Mouse (Mus musculus): ENCODE data around the gene Sgpp1.
"Not testable (repeated sequence)": the region's sequence is repeated elsewhere in the genome, so short reads cannot be mapped to it uniquely, and the experiment has no call there.

The Sgpp1 gene

DNA sequence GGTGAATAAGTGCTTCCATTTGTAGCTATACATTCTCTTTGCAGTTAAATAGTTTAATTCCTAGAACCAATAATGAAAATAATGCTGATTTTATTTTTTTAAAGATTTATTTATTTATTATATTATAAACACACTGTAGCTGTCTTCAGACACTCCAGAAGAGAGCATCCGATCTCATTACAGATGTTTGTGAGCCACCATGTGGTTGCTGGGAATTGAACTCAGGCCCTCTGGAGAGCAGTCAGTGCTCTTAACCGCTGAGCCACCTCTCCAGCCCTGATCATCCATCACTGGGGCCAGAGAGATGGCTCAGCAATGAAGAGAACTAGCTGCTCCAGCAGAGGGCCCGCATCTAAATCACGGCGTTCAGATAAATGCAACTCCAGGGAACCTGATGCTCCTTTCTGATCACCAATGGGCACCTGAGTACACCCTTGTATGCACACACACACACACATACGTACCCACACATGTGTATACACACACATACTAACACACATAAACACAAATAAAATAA lies 3.5 kb downstream of the Sgpp1 start:
- in situ Hi-C loops (cut with MboI): no loop called here

- in situ Hi-C loops (cut with MboI): no loop called here
These were observed 4.0 kb downstream of the Sgpp1 start for GRCm38 (mm10) chr12:75731508-75731907.

DNA sequence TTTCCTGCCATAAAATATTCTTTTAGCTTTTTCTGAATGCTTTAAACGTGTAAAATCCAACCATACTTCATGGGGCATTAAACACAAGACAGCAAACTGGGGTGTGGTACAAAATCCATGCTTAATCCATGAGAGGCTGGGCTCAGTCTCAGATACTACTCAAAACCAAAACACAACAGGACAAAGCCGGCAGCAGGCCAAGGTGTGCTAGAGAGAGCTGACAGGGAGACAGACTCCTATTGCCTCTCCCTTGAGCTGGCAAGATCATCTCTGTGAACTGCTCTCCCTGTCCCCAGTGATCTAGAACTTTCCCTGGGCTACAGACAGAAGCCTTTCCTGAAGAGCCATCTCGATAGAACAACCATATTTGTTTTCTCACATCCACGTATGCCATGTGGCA lies 5.1 kb downstream of the Sgpp1 start:
- in situ Hi-C loops (cut with MboI): no loop called here

DNA sequence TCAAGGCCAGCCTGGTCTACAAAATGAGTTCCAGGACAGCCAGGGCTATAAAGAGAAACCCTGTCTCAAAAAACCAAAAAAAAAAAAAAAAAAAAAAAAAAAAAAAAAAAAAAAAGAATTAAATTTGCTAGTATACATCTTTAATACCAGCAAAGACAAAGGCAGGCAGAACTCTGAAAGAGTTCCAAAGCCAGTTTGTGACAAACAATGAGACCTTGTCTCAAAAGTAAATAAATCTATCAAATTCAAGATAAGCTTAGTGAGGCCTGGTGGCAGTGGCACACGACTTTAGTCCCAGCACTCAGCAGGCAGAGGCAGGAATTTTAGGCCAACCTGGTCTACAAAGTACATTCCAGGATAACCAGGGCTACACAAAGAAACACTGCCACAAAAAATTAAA lies 5.7 kb downstream of the Sgpp1 start:
- in situ Hi-C loops (cut with MboI): no loop called here

GRCm38 (mm10) chr12:75727333-75728125 lies 8.0 kb downstream of the Sgpp1 start:
- in situ Hi-C loops (cut with MboI): no loop called here

DNA sequence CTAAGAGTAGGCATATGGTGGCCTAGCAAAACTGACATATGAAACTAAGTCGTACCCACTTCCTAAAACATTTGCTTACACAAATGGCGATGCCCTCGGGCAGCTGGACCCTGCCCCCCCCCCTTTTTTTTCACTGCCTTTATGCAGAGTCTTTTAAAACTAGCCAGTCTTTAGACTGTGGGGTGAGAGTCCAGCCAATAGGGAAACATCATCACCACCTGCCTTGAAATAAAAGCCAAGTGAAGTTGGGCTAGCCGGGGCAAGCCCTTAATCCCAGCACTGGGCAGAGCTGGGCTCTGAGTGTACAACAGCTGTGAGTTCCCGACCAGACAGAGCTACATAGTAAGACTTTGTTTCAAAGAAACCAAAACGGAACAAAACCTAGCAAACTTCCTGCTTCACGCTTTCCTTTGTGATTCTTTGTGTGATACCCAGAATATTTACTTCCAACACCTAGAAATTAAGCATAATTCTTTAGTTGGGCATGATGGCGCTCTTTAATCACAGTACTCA lies 9.1 kb downstream of the Sgpp1 start:
- in situ Hi-C loops (cut with MboI): no loop called here

DNA sequence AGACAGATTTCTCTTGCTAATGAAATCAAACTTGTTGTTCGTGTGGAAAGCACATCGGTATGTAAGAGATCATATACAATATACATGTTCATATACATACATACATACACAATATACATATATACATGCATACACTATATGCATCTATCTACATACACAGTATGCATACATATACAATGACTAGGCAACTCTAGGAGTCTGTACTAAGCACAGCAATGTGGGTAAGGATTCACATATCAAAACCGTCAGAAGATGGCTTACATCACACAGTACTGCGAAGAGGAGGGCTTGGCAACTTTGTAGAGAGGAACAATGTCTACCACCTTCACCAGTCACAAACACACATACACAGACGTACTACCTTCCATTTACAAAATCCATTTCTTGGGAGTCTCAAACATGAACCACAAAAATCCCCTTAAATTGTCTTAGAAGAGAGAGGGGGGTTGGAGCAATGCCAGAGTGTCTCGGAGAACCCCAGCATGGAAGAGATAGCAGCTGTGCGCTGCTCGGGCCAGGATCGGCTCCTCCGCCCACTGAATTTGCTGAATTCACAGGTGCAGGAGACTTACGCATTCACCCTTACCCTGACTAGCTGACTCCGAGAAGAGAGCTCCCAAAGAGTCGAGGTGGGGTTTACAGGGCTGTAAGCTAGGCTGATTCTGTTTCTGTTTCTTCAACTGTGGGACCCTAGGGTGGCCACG lies 10.8 kb downstream of the Sgpp1 start:
- in situ Hi-C loops (cut with MboI): no loop called here

GRCm38 (mm10) chr12:75723839-75724463 lies 11.6 kb downstream of the Sgpp1 start:
- in situ Hi-C loops (cut with MboI): no loop called here

GRCm38 (mm10) chr12:75721941-75722340 lies 13.6 kb downstream of the Sgpp1 start:
- in situ Hi-C loops (cut with MboI): no loop called here

- in situ Hi-C loops (cut with MboI): no loop called here
These were observed 14.5 kb downstream of the Sgpp1 start for GRCm38 (mm10) chr12:75721006-75721405.

DNA sequence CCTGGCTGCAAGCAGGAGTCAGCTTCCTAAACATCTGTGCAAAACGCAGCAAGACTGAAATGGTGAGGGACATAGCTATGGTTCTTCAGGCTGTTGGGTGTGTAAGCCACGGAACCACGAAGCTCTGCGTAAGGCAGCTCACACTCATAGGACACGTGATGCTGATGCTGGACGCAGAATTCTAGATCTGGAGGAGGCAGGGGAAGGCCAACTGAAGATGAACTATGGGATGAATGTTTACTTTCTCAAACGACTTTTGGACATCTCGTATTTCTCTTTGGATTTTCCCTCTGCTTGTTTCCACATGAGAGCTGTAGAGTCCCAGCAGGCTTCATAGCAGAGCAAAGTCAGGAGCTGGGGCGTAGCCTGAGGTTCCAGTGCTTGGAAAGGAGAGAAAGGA lies 21.9 kb downstream of the Sgpp1 start:
- in situ Hi-C loops (cut with MboI): no loop called here

DNA sequence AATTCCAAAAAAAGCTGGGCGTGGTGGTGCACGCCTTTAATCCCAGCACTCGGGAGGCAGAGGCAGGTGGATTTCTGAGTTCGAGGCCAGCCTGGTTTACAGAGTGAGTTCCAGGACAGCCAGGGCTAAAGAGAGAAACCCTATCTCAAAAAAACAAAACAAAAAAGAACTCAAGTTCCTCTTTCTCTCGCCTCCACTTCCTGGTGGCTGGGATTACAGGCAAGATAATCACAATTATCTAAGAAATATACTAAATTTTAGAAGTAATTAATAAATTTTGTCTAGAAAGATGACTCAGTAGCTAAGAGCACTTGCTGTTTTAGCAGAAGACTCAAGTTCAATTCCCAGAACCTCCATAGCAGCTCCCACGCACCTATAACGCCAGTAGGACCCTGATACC lies 22.6 kb downstream of the Sgpp1 start:
- in situ Hi-C loops (cut with MboI): not testable (repeated sequence)

- in situ Hi-C loops (cut with MboI): no loop called here
These were observed 24.7 kb downstream of the Sgpp1 start for GRCm38 (mm10) chr12:75710596-75711376.

- in situ Hi-C loops (cut with MboI): no loop called here
These were observed 26.0 kb downstream of the Sgpp1 start for GRCm38 (mm10) chr12:75709506-75709905.

GRCm38 (mm10) chr12:75706670-75707069 lies 28.9 kb downstream of the Sgpp1 start:
- in situ Hi-C loops (cut with MboI): no loop called here

DNA sequence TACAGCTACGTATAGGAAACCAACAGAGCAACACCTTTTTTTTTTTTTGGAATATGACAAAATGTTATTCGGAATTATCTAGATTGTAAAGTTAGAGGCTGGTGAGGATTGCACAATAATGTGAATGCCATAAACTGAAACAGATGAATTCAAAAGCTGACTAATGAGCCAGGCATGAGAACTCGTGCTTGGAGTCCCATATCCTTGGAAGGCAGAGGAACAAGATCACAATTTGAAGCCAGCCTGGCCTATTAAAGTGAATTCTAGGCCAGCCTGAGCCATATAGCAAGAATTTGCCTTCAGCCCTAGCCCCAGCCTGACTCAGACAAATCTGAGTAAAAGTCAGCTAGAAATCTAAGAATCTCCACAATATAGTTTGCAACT lies 32.8 kb downstream of the Sgpp1 start:
- in situ Hi-C loops (cut with MboI): no loop called here

DNA sequence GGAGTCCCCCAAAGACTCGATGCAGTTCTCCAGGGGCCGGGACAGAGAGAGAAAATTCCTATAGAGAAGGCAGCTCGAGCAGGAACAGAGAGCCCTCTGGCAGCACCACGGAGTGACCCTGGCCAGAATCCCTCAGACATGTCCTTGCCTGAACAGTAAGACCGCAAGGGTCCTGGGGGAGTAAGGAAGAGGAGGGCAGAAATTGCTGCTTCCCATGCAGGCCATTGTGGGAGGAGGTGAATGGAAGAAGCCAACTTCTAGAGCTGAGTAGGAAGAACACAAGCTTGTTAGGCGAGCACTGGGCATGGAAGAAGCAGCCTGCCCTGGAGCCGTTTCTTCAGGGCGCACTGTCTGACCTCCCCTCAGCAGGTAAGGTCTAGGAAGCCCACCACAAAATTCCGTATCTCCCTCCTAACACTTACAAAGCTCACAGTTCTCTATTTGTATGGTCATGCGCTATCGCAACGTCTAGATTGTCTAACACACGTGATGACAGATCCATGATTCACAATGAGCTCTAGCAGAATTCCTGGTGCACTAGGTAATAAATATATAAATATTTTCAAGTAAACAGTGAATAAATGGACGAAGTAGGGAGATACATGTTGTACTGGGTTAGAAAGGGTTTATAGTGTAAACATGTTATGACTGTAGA lies 33.3 kb downstream of the Sgpp1 start:
- in situ Hi-C loops (cut with MboI): no loop called here

DNA sequence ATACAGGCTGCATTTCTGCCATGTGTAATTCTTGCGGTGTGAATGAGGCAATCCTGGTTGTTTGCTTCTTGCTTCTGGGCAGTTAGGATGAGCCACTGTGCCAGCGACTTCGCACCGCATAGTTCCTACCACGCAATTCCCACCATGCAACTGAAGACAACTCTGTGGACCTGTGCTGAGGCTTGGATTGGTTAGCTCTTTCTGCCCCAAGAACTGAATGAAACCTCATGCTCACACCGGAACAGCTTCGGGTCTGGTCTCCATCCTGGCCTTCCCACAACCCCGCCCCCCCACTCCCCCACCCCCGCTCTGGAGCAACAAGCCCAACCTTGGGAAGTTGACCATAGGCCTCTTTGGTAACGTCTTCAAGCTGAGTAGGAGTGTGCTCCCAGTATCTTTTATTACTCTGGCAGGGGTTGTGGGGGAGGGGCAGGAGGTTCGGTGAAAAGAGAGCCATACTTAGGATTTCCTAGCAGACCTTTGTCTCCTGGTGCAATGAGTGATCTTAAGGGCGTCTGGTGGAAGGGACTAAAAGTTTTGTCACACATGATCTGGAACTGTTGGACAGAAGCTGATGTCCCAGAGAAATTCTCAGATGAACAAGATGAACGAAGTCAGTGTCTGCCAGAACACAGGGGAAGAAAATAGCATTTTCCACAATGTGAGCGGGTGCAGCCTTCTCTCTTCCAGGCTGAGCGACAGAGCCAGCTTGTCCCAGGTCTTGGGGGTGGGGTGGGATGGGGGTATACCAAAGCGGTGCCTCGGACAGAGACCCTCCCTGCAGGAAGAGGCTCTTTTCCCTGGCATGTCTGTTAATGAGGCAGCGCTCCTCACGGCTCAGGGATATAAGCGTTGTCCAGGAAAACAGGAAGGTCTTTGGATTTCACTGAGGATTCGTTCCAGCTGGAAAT lies 34.1 kb downstream of the Sgpp1 start:
- in situ Hi-C loops (cut with MboI): no loop called here

GRCm38 (mm10) chr12:75698692-75699091 lies 36.8 kb downstream of the Sgpp1 start:
- in situ Hi-C loops (cut with MboI): no loop called here

DNA sequence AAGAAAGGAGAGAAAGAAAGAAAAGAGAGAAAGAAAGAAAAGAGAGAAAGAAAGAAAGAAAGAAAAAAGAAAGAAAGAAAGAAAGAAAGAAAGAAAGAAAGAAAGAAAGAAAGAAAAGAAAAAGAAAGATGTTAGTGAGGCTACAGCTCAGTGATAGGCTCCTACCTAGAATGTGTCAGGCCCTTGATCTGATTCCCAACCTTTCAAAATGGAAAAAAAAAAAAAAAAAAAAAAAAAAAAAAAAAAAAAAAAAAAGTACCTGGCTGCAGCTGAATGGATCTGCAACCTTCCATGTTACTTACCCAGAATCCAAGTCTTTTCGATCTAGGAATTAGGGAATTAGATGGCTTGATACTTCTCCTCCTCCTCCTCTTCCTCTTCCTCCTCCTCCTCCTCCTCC lies 39.7 kb downstream of the Sgpp1 start:
- in situ Hi-C loops (cut with MboI): not testable (repeated sequence)

Data from mature B cell (primary cell).